Mouse (Mus musculus) cortical plate, adult 2 months (tissue): Measurements from ENCODE around the gene Phospho1.

Experiments used
- CTCF ChIP-seq: fragments of 200-500 bp; IDR thresholded peaks from 2 replicates; pipeline ENCODE4 v1.5.1; 2011; ENCODE audit warnings: mild to moderate bottlenecking, control low read depth, low read length; ENCODE audit not compliant: insufficient read depth; ENCODE audit errors: extremely low read depth
- POLR2A ChIP-seq: fragments of 200-500 bp; IDR thresholded peaks from 2 replicates; pipeline ENCODE4 v1.6.1; 2011; ENCODE audit warnings: mild to moderate bottlenecking, low read length, control low read depth; ENCODE audit not compliant: insufficient read depth; ENCODE audit errors: extremely low read depth

GRCm38 (mm10) chr11:95857716-95858527 is 33.6 kb downstream of the Phospho1 start:
- TF ChIP-seq CTCF (no peak), POLR2A (no peak)
